Mouse (Mus musculus) E14TG2a.4 (cell line): Measurements from ENCODE around the gene Zfp874a.
"Not testable (repeated sequence)": the region's sequence is repeated elsewhere in the genome, so short reads cannot be mapped to it uniquely, and the experiment has no call there.

Experiments
- CTCF ChIP-seq: conservative IDR thresholded peaks from 2 replicates; pipeline ENCODE4 v1.5.1; 2014; ENCODE audit warnings: low read length
- NANOG ChIP-seq: IDR thresholded peaks from 2 replicates; pipeline ENCODE4 v1.6.1; 2014; ENCODE audit warnings: borderline replicate concordance, low read length, mixed read lengths
- POU5F1 ChIP-seq: IDR thresholded peaks from 2 replicates; pipeline ENCODE4 v1.6.1; 2014; ENCODE audit warnings: low read length, borderline replicate concordance

GRCm38 (mm10) chr13:67425699-67426098 lies 25.7 kb downstream of the Zfp874a start:
- TF ChIP-seq CTCF, POU5F1, NANOG: not testable (repeated sequence)
